Mouse (Mus musculus) liver, adult 2 months (tissue): ENCODE results near the gene Kif22.

Experiments
- CTCF ChIP-seq: fragments of 200-500 bp; IDR thresholded peaks from 2 replicates; pipeline ENCODE4 v1.5.1; 2011; ENCODE audit warnings: low read depth, low read length, control low read depth
- POLR2A ChIP-seq: fragments of 200-500 bp; IDR thresholded peaks from 2 replicates; pipeline ENCODE4 v1.6.1; 2011; ENCODE audit warnings: low read length, control low read depth; ENCODE audit not compliant: insufficient read depth; ENCODE audit errors: extremely low read depth

- peak; percentile 83 for TF ChIP-seq CTCF
- peak; percentile 37; the same call in 1 of the 2 replicates for TF ChIP-seq POLR2A
Measured at GRCm38 (mm10) chr7:127016971-127017949, 25.0 kb downstream of the Kif22 start, which contains the start of gene Pagr1a.
